Mouse (Mus musculus): ENCODE data around the gene Ube2m. TPM values are rescaled to one million over a fixed set of nuclear protein-coding genes. Genes with fewer than 3 reads are reported as not detected.

Gene Ube2m
- total and polyA plus RNA-seq, 2 experiments from 2014 or later: 116 to 290 TPM

DNA sequence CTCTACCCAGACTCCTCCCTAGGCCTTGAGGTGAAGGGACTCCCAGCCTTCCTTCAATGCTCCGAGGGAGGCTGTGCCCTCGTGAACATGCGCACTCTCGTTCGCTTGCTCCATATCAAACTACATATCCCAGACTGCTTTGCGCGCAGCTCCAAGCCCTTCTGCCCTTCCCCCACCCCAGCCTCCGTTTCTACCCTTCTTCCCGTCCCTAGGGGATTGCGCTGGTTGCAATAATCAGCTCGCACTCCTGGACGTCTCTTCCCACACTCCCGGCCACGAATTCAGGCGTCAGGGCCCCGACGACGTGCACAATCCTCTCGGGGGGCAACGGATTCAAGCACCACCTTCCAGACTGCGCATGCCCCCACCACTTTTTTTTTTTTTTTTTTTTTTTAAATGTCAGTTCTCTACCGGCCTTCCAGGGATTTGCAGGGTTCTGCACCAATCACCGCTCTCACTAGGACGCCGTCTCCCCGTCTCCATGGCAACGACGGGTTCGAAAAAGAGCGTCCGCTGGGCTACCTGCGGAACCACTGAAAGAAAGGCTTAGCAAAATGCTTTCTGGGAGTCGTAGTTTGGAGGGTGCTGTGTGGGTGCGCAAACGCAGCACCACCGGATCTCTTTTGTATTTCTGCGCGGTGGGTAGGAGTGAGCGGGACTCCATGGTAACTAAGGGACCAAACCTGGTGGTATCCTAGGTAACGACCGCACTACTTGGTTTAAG is 16.4 kb upstream of the Ube2m start, which contains the start of gene Mzf1:
Gene Mzf1, minus strand, starts transcription at position 478 of the 724 bp plus-strand sequence.
- H3K9me3 ChIP-seq (replicated peaks; ENCODE audit: control insufficient read depth, low read length): no peaks in the 10 kb centered on the region
- DNase-seq (ENCODE audit: low spot score) (peak; percentile 91), ATAC-seq (ENCODE audit: insufficient read depth, low read depth) (peak; percentile 92)
- H3K4me2 ChIP-seq (ENCODE audit: low read depth, low read length): peak within 1 kb of the TSS; percentile 71
- no peaks in the 10 kb centered on the region for H3K36me3 ChIP-seq (replicated peaks; ENCODE audit: control insufficient read depth, insufficient read depth, low read length)
- no peaks in the 10 kb centered on the region for H3K27me3 ChIP-seq (ENCODE audit: control insufficient read depth, insufficient read depth, low read length)
- TF ChIP-seq EP300 (IDR thresholded peaks at IDR 0.05; ENCODE audit: low read depth): no peak
- TF ChIP-seq CTCF (IDR thresholded peaks at IDR 0.05; ENCODE audit: low read depth): no peak
- H3K27ac ChIP-seq (ENCODE audit: low read depth): peak within 1 kb of the TSS; percentile 56
- WGBS: under 1% methylated on average over 41 of the region's 41 CpGs
- H3K4me3 ChIP-seq (ENCODE audit: low read depth, low read length): peak within 1 kb of the TSS; percentile 65
- 0 out of 2 replicates have a peak, but pooled peaks cover 5% of the 10 kb centered on the region for H3K4me1 ChIP-seq (ENCODE audit: control insufficient read depth, insufficient read depth)
- peak within 1 kb of the TSS; percentile 45; the same call in 1 of the 2 replicates for H3K9ac ChIP-seq (replicated peaks; ENCODE audit: low read depth, low read length)

DNA sequence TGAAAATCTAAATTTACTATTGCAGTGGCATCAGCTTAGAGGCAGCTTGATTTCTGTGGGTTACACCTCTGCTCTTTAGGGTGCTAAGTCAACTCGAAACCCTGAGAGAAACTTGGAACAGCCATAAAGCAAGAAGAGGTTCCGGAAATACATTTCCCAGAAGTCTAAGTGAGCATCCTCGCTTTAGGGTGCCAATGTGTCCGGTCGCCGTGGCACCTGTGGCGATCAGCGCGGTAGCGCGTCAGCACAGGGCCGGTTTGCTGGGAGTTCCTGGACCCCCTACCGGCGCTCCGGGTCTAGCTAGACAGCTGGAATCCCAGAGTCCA is 15.8 kb upstream of the Ube2m start:
- Histone ChIP-seq H3K4me3 (ENCODE audit: low read depth, low read length) (peak overlapping the region; percentile 65), H3K4me1 (ENCODE audit: control insufficient read depth, insufficient read depth) (0 out of 2 replicates have a peak, but pooled peaks cover 5% of the 10 kb centered on the region), H3K36me3 (replicated peaks; ENCODE audit: control insufficient read depth, insufficient read depth, low read length) (no peaks in the 10 kb centered on the region), H3K4me2 (ENCODE audit: low read depth, low read length) (peak overlapping the region; percentile 71), H3K27me3 (ENCODE audit: control insufficient read depth, insufficient read depth, low read length) (no peaks in the 10 kb centered on the region), H3K27ac (ENCODE audit: low read depth) (no peak overlapping the region), H3K9me3 (replicated peaks; ENCODE audit: control insufficient read depth, low read length) (no peaks in the 10 kb centered on the region), H3K9ac (replicated peaks; ENCODE audit: low read depth, low read length) (peak overlapping the region; percentile 45; the same call in 1 of the 2 replicates)
- TF ChIP-seq CTCF (IDR thresholded peaks at IDR 0.05; ENCODE audit: low read depth): no peak
- no peak for TF ChIP-seq EP300 (IDR thresholded peaks at IDR 0.05; ENCODE audit: low read depth)
- 2% methylated on average over 15 of the region's 15 CpGs for WGBS
- ATAC-seq (ENCODE audit: insufficient read depth, low read depth) (no peak), DNase-seq (ENCODE audit: low spot score) (no peak)

DNA sequence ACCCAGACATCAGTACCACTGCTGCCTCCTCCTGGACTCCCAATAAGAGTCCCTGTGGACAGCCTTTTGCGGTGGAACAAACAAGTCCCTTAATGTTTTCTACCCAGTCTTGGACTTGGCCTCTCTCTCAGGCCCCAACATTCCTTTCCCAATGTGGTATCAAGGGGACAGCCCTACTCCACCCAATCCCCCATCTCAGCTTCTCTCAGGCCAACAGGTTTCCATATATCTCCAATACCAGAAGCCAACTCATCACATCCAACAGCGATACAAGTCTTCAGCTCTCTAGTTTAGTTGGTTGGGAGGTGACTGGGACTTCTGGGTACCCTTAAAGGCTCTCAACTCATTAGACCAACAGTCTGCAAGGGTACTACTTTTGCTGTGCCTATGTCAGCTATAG is 15.4 kb upstream of the Ube2m start:
- 0 out of 2 replicates have a peak, but pooled peaks cover 5% of the 10 kb centered on the region for H3K4me1 ChIP-seq (ENCODE audit: control insufficient read depth, insufficient read depth)
- no peaks in the 10 kb centered on the region for H3K9me3 ChIP-seq (replicated peaks; ENCODE audit: control insufficient read depth, low read length)
- no peak overlapping the region for H3K9ac ChIP-seq (replicated peaks; ENCODE audit: low read depth, low read length)
- TF ChIP-seq CTCF (IDR thresholded peaks at IDR 0.05; ENCODE audit: low read depth) (no peak), EP300 (IDR thresholded peaks at IDR 0.05; ENCODE audit: low read depth) (no peak)
- no peaks in the 10 kb centered on the region for H3K27me3 ChIP-seq (ENCODE audit: control insufficient read depth, insufficient read depth, low read length)
- whole genome bisulfite sequencing: 90% methylated on average over 2 of the region's 2 CpGs
- DNase-seq (ENCODE audit: low spot score): no peak
- no peak for ATAC-seq (ENCODE audit: insufficient read depth, low read depth)
- no peaks in the 10 kb centered on the region for H3K36me3 ChIP-seq (replicated peaks; ENCODE audit: control insufficient read depth, insufficient read depth, low read length)
- peak overlapping the region; percentile 71 for H3K4me2 ChIP-seq (ENCODE audit: low read depth, low read length)
- H3K27ac ChIP-seq (ENCODE audit: low read depth): no peak overlapping the region
- peak overlapping the region; percentile 65; the same call in 1 of the 2 replicates for H3K4me3 ChIP-seq (ENCODE audit: low read depth, low read length)

DNA sequence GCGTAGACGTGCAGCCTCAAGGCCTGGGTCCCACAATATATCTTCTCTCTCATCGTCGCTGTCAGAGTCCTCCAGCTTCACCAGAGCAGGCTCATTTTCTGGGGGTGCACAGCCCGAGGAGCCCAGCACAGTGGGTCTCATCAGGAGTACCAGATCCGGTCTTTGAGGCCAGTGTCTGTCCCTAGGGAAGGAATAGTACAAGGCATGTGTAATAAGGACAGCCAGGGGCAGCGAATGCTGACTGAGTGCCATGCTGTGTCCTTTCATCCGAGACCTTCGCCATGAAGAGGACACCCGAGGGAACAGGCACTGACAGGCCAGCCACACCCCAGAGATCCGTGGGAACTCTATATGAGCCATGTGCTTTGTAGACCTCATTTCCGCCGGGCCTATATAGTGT is 14.9 kb upstream of the Ube2m start:
- ATAC-seq (ENCODE audit: insufficient read depth, low read depth) (no peak), DNase-seq (ENCODE audit: low spot score) (no peak)
- Histone ChIP-seq H3K27me3 (ENCODE audit: control insufficient read depth, insufficient read depth, low read length) (no peaks in the 10 kb centered on the region), H3K9me3 (replicated peaks; ENCODE audit: control insufficient read depth, low read length) (no peaks in the 10 kb centered on the region), H3K4me2 (ENCODE audit: low read depth, low read length) (no peak overlapping the region), H3K9ac (replicated peaks; ENCODE audit: low read depth, low read length) (no peak overlapping the region), H3K27ac (ENCODE audit: low read depth) (no peak overlapping the region), H3K4me1 (ENCODE audit: control insufficient read depth, insufficient read depth) (0 out of 2 replicates have a peak, but pooled peaks cover 5% of the 10 kb centered on the region), H3K36me3 (replicated peaks; ENCODE audit: control insufficient read depth, insufficient read depth, low read length) (no peaks in the 10 kb centered on the region), H3K4me3 (ENCODE audit: low read depth, low read length) (no peak overlapping the region)
- no peak for TF ChIP-seq EP300 (IDR thresholded peaks at IDR 0.05; ENCODE audit: low read depth)
- TF ChIP-seq CTCF (IDR thresholded peaks at IDR 0.05; ENCODE audit: low read depth): no peak
- 86% methylated on average over 13 of the region's 13 CpGs for WGBS

DNA sequence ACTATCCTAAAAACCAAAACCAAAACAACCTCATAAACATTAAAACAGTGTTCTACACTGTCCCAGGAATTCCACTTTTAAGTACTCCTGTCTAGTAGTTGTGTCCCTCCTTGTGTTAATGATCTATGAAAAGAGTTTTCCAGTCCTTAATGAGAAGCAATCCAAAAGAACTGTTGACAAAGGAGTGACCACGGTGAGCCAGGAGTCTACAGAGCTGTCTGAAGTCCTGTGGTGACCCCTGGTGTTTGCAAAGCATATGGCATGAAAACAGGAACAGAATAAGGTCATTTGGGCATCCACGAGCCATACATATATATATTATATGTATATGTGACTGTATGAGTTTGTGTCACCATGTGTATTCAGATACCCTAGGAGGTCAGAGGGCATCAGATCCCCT is 8.0 kb upstream of the Ube2m start:
- Histone ChIP-seq H3K4me2 (ENCODE audit: low read depth, low read length) (no peak overlapping the region), H3K27ac (ENCODE audit: low read depth) (no peak overlapping the region), H3K36me3 (replicated peaks; ENCODE audit: control insufficient read depth, insufficient read depth, low read length) (no peaks in the 10 kb centered on the region), H3K9ac (replicated peaks; ENCODE audit: low read depth, low read length) (no peak overlapping the region), H3K9me3 (replicated peaks; ENCODE audit: control insufficient read depth, low read length) (no peaks in the 10 kb centered on the region), H3K4me1 (ENCODE audit: control insufficient read depth, insufficient read depth) (peaks cover 8% of the 10 kb centered on the region), H3K27me3 (ENCODE audit: control insufficient read depth, insufficient read depth, low read length) (peaks cover 29% of the 10 kb centered on the region), H3K4me3 (ENCODE audit: low read depth, low read length) (no peak overlapping the region)
- 4% methylated on average over 2 of the region's 2 CpGs for WGBS
- peak; percentile 96 for TF ChIP-seq CTCF (IDR thresholded peaks at IDR 0.05; ENCODE audit: low read depth)
- no peak for TF ChIP-seq EP300 (IDR thresholded peaks at IDR 0.05; ENCODE audit: low read depth)
- peak; percentile 83 for DNase-seq (ENCODE audit: low spot score)
- peak; percentile 68 for ATAC-seq (ENCODE audit: insufficient read depth, low read depth)

Data from heart, postnatal 0 days (tissue).